Mouse (Mus musculus) forebrain, embryonic 16.5 days (tissue): ENCODE results near the gene Ank3. TPM values are rescaled to one million over a fixed set of nuclear protein-coding genes. Genes with fewer than 3 reads are reported as not detected.

Experiments
- ATAC-seq: fragments of 200-750 bp; cut with Nextera tagmentation; 2 replicates; pipeline ENCODE4 v1.8.0; 2017; ENCODE audit warnings: mild to moderate bottlenecking, moderate library complexity
- H3K27ac ChIP-seq: fragments of 300-500 bp; sonication (generic); 2 replicates; pipeline ENCODE4 v1.5.1; 2014; ENCODE audit warnings: low read length, control low read depth
- H3K27me3 ChIP-seq: fragments of 300-500 bp; sonication (generic); replicated peaks from 2 replicates; pipeline ENCODE4 v1.6.1; 2014; ENCODE audit warnings: low read length; ENCODE audit not compliant: control insufficient read depth, insufficient read depth
- H3K36me3 ChIP-seq: fragments of 300-500 bp; sonication (generic); 2 replicates; pipeline ENCODE4 v1.6.1; 2014; ENCODE audit not compliant: control insufficient read depth, insufficient read depth
- H3K4me1 ChIP-seq: fragments of 300-500 bp; sonication (generic); replicated peaks from 2 replicates; pipeline ENCODE4 v1.6.1; 2014; ENCODE audit warnings: low read length; ENCODE audit not compliant: control insufficient read depth, insufficient read depth
- H3K4me2 ChIP-seq: fragments of 300-500 bp; sonication (generic); 2 replicates; pipeline ENCODE4 v1.6.1; 2014; ENCODE audit warnings: mild to moderate bottlenecking, low read length, control low read depth
- H3K4me3 ChIP-seq: fragments of 300-500 bp; sonication (generic); replicated peaks from 2 replicates; pipeline ENCODE4 v1.5.1; 2014; ENCODE audit warnings: mild to moderate bottlenecking, low read length, control low read depth
- H3K9ac ChIP-seq: fragments of 300-500 bp; sonication (generic); replicated peaks from 2 replicates; pipeline ENCODE4 v1.6.1; 2014; ENCODE audit warnings: low read depth, low read length, control low read depth
- H3K9me3 ChIP-seq: fragments of 300-500 bp; sonication (generic); 2 replicates; pipeline ENCODE4 v1.6.1; 2016; ENCODE audit warnings: low read length; ENCODE audit not compliant: control insufficient read depth
- WGBS: fragments of 180-500 bp; shearing (Covaris S2); extraction: QIAGEN DNeasy Blood & Tissue Kit; methylation state at CpG from one replicate; pipeline ENCODE4 v1.1.7; 2014; 5-methylcytosine and 5-hydroxymethylcytosine counted together
- polyA plus RNA-seq: library from polyadenylated mRNA; unstranded; fragments of >200 nt; fragmentation: Nextera tagmentation; extraction: Ambion mirVana; gene quantifications from 2 replicates; pipeline ENCODE4 v1.2.1, GENCODE M21; 2015

The Ank3 gene
- polyA plus RNA-seq, 1 experiment from 2014 or later: 102 TPM

- no peaks in the 10 kb centered on the region for H3K9me3 ChIP-seq
- H3K4me1 ChIP-seq: no peaks in the 10 kb centered on the region
- no peak overlapping the region for H3K4me2 ChIP-seq
- H3K36me3 ChIP-seq: no peaks in the 10 kb centered on the region
- no peak for ATAC-seq
- no peaks in the 10 kb centered on the region for H3K27me3 ChIP-seq
- H3K4me3 ChIP-seq: no peak overlapping the region
- no peak overlapping the region for H3K27ac ChIP-seq
- no peak overlapping the region for H3K9ac ChIP-seq
- 87% methylated on average over 6 of the region's 6 CpGs for whole genome bisulfite sequencing
Observed at GRCm38 (mm10) chr10:69369321-69369720, 29.3 kb upstream of the Ank3 start.

GRCm38 (mm10) chr10:69371441-69371840, 27.1 kb upstream of the Ank3 start:
- Histone ChIP-seq H3K9me3 (no peaks in the 10 kb centered on the region), H3K27me3 (no peaks in the 10 kb centered on the region), H3K4me1 (no peaks in the 10 kb centered on the region), H3K9ac (no peak overlapping the region), H3K27ac (no peak overlapping the region), H3K36me3 (no peaks in the 10 kb centered on the region), H3K4me3 (no peak overlapping the region), H3K4me2 (no peak overlapping the region)
- no peak for ATAC-seq
- WGBS: 9% methylated on average over 10 of the region's 10 CpGs

DNA sequence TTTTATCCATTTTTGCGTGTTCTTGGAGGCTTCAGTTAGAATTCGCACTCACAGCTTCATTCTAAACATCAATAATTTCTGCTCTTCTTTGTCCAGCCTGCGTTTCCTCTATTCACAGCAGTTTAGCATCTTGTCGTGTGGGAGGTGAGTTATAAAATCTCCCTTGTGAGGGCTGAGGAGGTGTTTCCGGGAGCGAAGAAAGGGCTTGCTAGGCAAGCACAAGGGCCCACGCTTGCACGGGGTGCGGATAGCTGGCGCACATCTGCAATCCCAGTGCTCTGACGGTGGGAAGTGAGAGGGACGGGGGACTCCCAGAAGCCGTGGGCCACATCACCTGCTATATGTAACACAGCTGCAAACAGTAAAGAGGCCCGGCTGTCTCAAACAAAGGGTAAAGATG, 26.5 kb upstream of the Ank3 start:
- H3K27me3 ChIP-seq: no peaks in the 10 kb centered on the region
- no peaks in the 10 kb centered on the region for H3K4me1 ChIP-seq
- 89% methylated on average over 14 of the region's 14 CpGs for WGBS
- H3K27ac ChIP-seq: no peak overlapping the region
- H3K9me3 ChIP-seq: no peaks in the 10 kb centered on the region
- ATAC-seq: no peak
- H3K4me2 ChIP-seq: no peak overlapping the region
- H3K36me3 ChIP-seq: no peaks in the 10 kb centered on the region
- H3K4me3 ChIP-seq: no peak overlapping the region
- no peak overlapping the region for H3K9ac ChIP-seq

DNA sequence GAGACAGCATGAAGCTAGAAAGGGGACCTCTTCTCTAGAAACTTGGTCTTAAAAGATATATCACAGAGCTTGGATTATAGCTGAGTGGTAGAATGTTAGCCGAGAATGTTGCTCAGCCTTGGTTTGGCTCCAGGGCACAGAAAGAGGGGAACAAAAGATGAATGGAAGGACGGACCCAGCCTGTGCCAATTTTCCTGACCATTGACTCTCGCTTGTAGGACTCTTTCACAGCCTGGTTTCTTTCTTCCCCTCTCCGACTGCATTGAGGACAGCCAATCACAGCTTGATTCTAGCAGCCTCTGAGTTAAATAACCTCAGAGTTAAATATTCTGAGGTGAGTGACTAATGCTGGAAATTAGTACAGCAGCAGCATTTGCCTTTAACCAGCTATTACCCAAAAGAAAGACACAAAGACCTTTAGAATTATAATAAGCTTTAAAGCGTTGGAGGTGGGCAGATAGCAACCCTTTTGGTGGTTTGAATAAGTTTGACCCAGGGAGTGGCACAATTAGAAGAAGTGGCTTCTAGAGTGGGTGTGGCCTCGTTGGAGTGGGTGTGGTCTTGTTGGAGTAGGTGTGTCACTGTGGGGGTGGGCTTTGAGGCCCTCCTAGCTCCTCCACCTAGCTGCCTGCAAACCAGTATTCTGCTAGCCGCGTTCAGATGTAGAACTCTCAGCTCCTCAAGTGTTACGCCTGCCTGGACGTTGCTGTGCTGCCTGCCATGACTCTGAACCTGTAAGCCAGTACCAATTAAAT, 24.6 kb upstream of the Ank3 start:
- H3K27me3 ChIP-seq: no peaks in the 10 kb centered on the region
- H3K9ac ChIP-seq: no peak overlapping the region
- no peaks in the 10 kb centered on the region for H3K36me3 ChIP-seq
- 45% methylated on average over 10 of the region's 10 CpGs for WGBS
- H3K4me1 ChIP-seq: no peaks in the 10 kb centered on the region
- no peaks in the 10 kb centered on the region for H3K9me3 ChIP-seq
- ATAC-seq: no peak
- no peak overlapping the region for H3K4me2 ChIP-seq
- H3K4me3 ChIP-seq: no peak overlapping the region
- no peak overlapping the region for H3K27ac ChIP-seq

DNA sequence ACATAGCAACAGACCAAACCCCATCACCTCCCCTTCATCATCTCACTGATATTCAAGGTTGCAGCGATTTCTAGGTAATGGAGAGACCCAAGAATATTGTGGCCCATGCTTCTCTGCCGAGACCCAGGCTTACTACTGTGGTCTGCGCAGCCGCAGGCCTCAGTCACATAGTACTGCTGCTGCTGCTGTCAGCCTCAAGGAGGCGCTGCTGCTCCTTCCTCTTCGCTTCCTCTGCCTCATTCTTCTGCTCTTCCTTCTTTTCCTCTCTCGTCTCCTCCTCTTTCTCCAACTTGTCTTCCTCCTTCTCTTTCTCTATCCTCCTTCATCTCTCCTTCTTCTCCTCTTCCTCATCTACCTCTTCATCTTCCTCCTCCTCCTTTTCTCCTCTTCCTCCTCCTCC, 23.4 kb upstream of the Ank3 start:
- H3K27me3 ChIP-seq: no peaks in the 10 kb centered on the region
- no peak overlapping the region for H3K27ac ChIP-seq
- no peak for ATAC-seq
- no peaks in the 10 kb centered on the region for H3K9me3 ChIP-seq
- H3K36me3 ChIP-seq: no peaks in the 10 kb centered on the region
- H3K4me1 ChIP-seq: no peaks in the 10 kb centered on the region
- H3K4me2 ChIP-seq: no peak overlapping the region
- H3K9ac ChIP-seq: no peak overlapping the region
- WGBS: 54% methylated on average over 7 of the region's 7 CpGs
- no peak overlapping the region for H3K4me3 ChIP-seq

- Histone ChIP-seq H3K36me3 (no peaks in the 10 kb centered on the region), H3K4me3 (no peak overlapping the region), H3K9ac (no peak overlapping the region), H3K4me1 (no peaks in the 10 kb centered on the region), H3K9me3 (no peaks in the 10 kb centered on the region), H3K27ac (no peak overlapping the region), H3K27me3 (no peaks in the 10 kb centered on the region), H3K4me2 (no peak overlapping the region)
- WGBS: 87% methylated on average over 1 of the region's 1 CpGs
- ATAC-seq: no peak
Observed at GRCm38 (mm10) chr10:69383186-69383585, 15.4 kb upstream of the Ank3 start.

GRCm38 (mm10) chr10:69384640-69385039, 13.9 kb upstream of the Ank3 start:
- Histone ChIP-seq H3K4me3 (no peak overlapping the region), H3K27ac (no peak overlapping the region)

GRCm38 (mm10) chr10:69385136-69385535, 13.4 kb upstream of the Ank3 start:
- no peaks in the 10 kb centered on the region for H3K4me1 ChIP-seq
- H3K4me3 ChIP-seq: no peak overlapping the region
- no peaks in the 10 kb centered on the region for H3K9me3 ChIP-seq
- no peak overlapping the region for H3K4me2 ChIP-seq
- WGBS: 96% methylated on average over 8 of the region's 8 CpGs
- no peak overlapping the region for H3K9ac ChIP-seq
- no peak for ATAC-seq
- no peak overlapping the region for H3K27ac ChIP-seq
- no peaks in the 10 kb centered on the region for H3K36me3 ChIP-seq
- no peaks in the 10 kb centered on the region for H3K27me3 ChIP-seq

More at GRCm38 (mm10) chr10:69384640-69385039, 13.9 kb upstream of the Ank3 start:
- Histone ChIP-seq H3K9ac (no peak overlapping the region), H3K27me3 (no peaks in the 10 kb centered on the region), H3K4me1 (no peaks in the 10 kb centered on the region), H3K9me3 (no peaks in the 10 kb centered on the region), H3K4me2 (no peak overlapping the region), H3K36me3 (no peaks in the 10 kb centered on the region)
- no peak for ATAC-seq
- 84% methylated on average over 11 of the region's 11 CpGs for WGBS

DNA sequence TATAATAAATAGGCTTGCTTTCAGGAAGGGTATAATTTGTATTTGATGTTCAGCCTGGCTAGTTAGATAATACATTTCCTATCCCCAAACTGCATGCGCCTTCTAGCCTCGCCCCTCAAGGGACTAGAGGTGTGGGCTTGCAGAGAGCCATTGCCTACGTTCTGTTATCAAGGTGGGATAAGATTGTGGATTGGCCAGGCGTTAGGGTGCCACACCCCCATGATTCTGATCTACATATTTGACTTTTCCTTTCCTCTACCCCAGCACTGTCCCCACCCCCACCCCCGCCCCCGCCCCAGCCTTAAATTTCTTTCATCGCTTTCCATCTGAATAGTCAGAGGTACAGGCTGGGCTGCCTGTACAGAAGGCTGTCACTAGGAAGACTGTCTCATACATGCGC, 11.8 kb upstream of the Ank3 start:
- H3K4me3 ChIP-seq: no peak overlapping the region
- no peak for ATAC-seq
- no peaks in the 10 kb centered on the region for H3K27me3 ChIP-seq
- no peaks in the 10 kb centered on the region for H3K36me3 ChIP-seq
- WGBS: 87% methylated on average over 8 of the region's 8 CpGs
- no peak overlapping the region for H3K27ac ChIP-seq
- no peak overlapping the region for H3K4me2 ChIP-seq
- no peaks in the 10 kb centered on the region for H3K9me3 ChIP-seq
- H3K9ac ChIP-seq: no peak overlapping the region
- H3K4me1 ChIP-seq: no peaks in the 10 kb centered on the region

DNA sequence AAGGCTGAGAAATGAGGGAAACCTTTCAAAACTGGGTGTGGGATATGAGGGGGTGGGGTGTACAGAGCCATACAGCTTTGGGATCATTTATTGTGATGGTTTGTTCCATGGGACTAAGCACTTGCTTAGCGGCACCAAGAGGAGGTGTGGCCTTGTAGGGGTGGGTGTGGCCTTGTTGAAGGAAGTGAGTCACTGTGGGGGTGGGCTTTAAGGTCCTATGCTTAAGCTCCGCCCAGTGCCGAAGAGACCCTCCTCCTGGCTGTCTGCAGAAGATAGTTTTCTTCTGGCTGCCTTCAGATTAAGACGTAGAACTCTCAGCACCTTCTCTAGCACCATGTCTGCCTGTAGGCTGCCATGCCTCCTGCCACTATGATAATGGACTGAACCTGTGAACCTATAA, 9.1 kb upstream of the Ank3 start:
- no peaks in the 10 kb centered on the region for H3K36me3 ChIP-seq
- no peak overlapping the region for H3K9ac ChIP-seq
- no peaks in the 10 kb centered on the region for H3K4me1 ChIP-seq
- H3K9me3 ChIP-seq: no peaks in the 10 kb centered on the region
- H3K27me3 ChIP-seq: no peaks in the 10 kb centered on the region
- 93% methylated on average over 4 of the region's 4 CpGs for WGBS
- no peak overlapping the region for H3K4me3 ChIP-seq
- ATAC-seq: no peak
- H3K27ac ChIP-seq: no peak overlapping the region
- H3K4me2 ChIP-seq: no peak overlapping the region
